Mouse (Mus musculus) stomach, embryonic 16.5 days (tissue): ENCODE data around the gene Ankrd55. TPM values are rescaled to one million over a fixed set of nuclear protein-coding genes. Genes with fewer than 3 reads are reported as not detected.

Experiments
- ATAC-seq: fragments of 200-750 bp; cut with Nextera tagmentation; 2 replicates; pipeline ENCODE4 v1.8.0; 2017; ENCODE audit warnings: moderate number of reproducible peaks, moderate TSS enrichment; ENCODE audit not compliant: insufficient read depth, low FRiP score
- H3K27ac ChIP-seq: fragments of 300-500 bp; sonication (generic); 2 replicates; pipeline ENCODE4 v1.5.1; 2014; ENCODE audit warnings: low read length
- H3K27me3 ChIP-seq: fragments of 300-500 bp; sonication (generic); 2 replicates; pipeline ENCODE4 v1.6.1; 2014; ENCODE audit warnings: low read length, control low read depth, mixed read lengths; ENCODE audit not compliant: control insufficient read depth, insufficient read depth
- H3K36me3 ChIP-seq: fragments of 300-500 bp; sonication (generic); 2 replicates; pipeline ENCODE4 v1.6.1; 2014; ENCODE audit warnings: low read length; ENCODE audit not compliant: control insufficient read depth, insufficient read depth
- H3K4me1 ChIP-seq: fragments of 300-500 bp; sonication (generic); 2 replicates; pipeline ENCODE4 v1.6.1; 2014; ENCODE audit warnings: low read length, control low read depth, mixed read lengths; ENCODE audit not compliant: control insufficient read depth, insufficient read depth
- H3K4me2 ChIP-seq: fragments of 300-500 bp; sonication (generic); 2 replicates; pipeline ENCODE4 v1.6.1; 2014; ENCODE audit warnings: low read depth, low read length, mixed read lengths
- H3K4me3 ChIP-seq: fragments of 300-500 bp; sonication (generic); replicated peaks from 2 replicates; pipeline ENCODE4 v1.5.1; 2014; ENCODE audit warnings: mild to moderate bottlenecking, low read length
- H3K9ac ChIP-seq: fragments of 300-500 bp; sonication (generic); 2 replicates; pipeline ENCODE4 v1.6.1; 2014; ENCODE audit warnings: low read length
- H3K9me3 ChIP-seq: fragments of 300-500 bp; sonication (generic); replicated peaks from 2 replicates; pipeline ENCODE4 v1.6.1; 2016; ENCODE audit warnings: low read length, control low read depth; ENCODE audit not compliant: control insufficient read depth
- WGBS: fragments of 180-500 bp; shearing (Covaris S2); extraction: QIAGEN DNeasy Blood & Tissue Kit; methylation state at CpG from one replicate; pipeline ENCODE4 v1.1.7; 2014; 5-methylcytosine and 5-hydroxymethylcytosine counted together
- polyA plus RNA-seq: library from polyadenylated mRNA; unstranded; fragments of >200 nt; fragmentation: Nextera tagmentation; extraction: Ambion mirVana; gene quantifications from 2 replicates; pipeline ENCODE4 v1.2.1, GENCODE M21; 2015

Gene Ankrd55
- polyA plus RNA-seq, 1 experiment from 2014 or later, result 0.39 TPM

DNA sequence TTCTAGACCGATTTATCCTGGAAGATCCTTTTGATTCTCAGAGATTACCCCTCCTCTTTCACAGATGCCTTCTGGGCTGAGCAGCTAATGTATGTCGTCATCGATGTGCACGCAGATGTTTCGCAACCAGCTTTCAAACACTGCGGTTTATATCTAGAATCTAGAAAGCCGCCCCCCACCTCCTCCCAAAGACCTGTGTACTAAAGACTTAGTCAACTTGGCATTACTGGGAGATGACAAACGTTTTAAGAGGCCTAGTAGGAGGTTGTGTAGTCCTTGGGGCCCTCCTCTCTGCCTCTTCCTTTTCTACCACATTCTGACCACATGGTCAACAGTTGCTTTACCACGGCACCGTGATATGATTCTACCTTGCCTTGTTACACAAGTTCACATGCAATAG is 29.8 kb upstream of the Ankrd55 start:
- H3K36me3 ChIP-seq, result no peaks in the 10 kb centered on the region
- H3K27ac ChIP-seq, result no peak overlapping the region
- no peak overlapping the region for H3K9ac ChIP-seq
- no peak overlapping the region for H3K4me2 ChIP-seq
- no peaks in the 10 kb centered on the region for H3K4me1 ChIP-seq
- WGBS, result 71% methylated on average over 10 of the region's 10 CpGs
- no peaks in the 10 kb centered on the region for H3K27me3 ChIP-seq
- H3K4me3 ChIP-seq, result no peak overlapping the region
- H3K9me3 ChIP-seq, result no peaks in the 10 kb centered on the region
- no peak for ATAC-seq

DNA sequence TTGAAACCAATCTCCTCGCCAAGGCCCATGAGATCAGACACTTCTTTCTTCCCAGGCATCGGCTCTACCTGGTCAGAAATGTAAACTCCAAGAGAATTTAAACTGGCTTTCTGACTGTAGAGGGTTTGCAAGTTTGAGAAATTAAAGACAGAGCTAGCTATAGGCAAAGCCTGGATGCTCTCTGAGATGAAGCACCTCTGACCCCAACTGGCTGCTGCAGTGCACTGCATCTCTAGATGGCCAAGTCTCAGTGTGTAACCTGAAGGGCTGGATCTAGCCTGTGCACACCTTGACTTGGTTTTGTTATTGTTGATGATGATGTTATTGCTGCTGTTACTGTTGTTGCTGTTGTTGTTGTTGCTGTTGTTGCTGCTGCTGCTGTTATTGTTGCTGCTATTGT is 28.9 kb upstream of the Ankrd55 start:
- ATAC-seq, result peak; percentile 93; the same call in 1 of the 2 replicates
- Histone ChIP-seq H3K4me1 (no peaks in the 10 kb centered on the region), H3K36me3 (no peaks in the 10 kb centered on the region), H3K4me2 (no peak overlapping the region), H3K9me3 (no peaks in the 10 kb centered on the region), H3K4me3 (no peak overlapping the region), H3K27ac (no peak overlapping the region), H3K27me3 (no peaks in the 10 kb centered on the region), H3K9ac (no peak overlapping the region)
- WGBS, result 33% methylated on average over 2 of the region's 2 CpGs

DNA sequence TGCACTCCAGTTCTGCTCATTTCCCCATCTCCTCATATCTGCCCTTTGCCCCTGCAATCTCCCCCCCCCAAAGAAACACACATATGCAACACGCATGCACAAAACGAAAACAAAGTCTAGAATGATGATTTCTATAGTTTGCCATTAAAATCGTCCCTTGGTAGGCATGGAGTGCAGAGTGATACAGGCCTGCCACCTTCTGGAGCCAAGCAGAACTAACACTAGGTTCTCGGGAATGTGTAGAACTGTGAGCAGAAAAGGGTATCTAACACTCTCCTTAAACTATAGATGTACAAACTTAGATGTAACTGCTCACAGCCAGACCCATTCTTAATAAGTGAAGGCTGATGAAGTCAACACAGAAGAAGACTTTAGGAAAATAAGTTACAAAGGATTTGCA is 23.6 kb upstream of the Ankrd55 start:
- Histone ChIP-seq H3K9me3 (no peaks in the 10 kb centered on the region), H3K27ac (no peak overlapping the region), H3K4me3 (no peak overlapping the region), H3K27me3 (no peaks in the 10 kb centered on the region), H3K36me3 (no peaks in the 10 kb centered on the region), H3K4me2 (no peak overlapping the region), H3K4me1 (no peaks in the 10 kb centered on the region), H3K9ac (no peak overlapping the region)
- ATAC-seq, result 0 out of 2 replicates have a peak, but pooled peaks have one; percentile 44
- 15% methylated on average over 4 of the region's 4 CpGs for WGBS

DNA sequence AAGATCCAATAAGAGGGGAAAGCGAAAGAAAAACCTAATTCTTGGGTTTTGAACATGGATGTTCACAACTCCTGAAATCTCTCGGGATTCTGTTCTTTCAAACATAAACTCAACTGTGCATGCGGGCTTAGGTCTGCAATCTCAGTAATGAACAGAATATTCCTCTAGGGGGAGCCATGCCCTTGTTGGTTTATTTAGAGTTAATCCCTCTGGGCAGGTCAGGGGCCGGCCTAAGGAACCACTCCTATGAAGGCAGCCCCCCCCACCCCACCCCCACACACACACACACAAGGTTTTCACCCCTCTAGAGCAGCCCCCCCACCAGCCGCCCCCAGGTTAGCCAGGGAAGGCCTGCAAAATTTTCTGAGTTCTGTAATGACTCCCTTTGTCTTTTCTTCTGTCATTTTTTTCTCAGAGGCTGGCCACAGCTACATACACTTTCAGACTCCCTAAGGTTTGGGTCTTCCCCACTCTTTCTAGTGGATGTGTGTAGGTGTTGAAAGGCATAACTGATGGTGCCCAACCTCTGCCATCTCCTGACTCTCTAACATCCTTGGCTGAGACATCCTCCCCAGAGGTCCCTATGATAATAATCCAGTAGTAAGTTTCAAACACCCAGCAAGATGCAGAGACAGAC is 16.2 kb upstream of the Ankrd55 start:
- H3K27me3 ChIP-seq, result no peaks in the 10 kb centered on the region
- no peak for ATAC-seq
- H3K36me3 ChIP-seq, result no peaks in the 10 kb centered on the region
- H3K4me1 ChIP-seq, result no peaks in the 10 kb centered on the region
- H3K4me3 ChIP-seq, result no peak overlapping the region
- no peak overlapping the region for H3K4me2 ChIP-seq
- H3K27ac ChIP-seq, result no peak overlapping the region
- 19% methylated on average over 5 of the region's 5 CpGs for WGBS
- no peaks in the 10 kb centered on the region for H3K9me3 ChIP-seq
- no peak overlapping the region for H3K9ac ChIP-seq

DNA sequence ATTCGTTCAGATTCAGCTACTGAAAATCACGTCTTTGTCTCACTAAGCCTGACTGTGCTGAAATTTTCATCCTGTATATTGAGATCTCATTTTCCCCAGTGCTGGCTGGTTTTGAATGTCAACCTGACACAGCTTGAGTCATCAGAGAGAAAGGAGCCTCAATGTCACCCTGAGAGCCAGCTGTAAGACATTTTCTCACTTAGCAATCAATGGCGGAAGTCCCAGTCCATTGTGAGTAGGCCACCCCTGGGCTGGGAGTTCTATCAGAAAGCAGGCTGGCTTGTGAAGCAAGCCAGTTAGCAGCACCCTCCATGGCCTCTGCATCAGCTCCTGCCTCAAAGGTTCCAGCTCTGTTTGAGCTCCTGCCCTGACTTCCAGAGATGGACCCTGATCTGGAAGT is 13.6 kb upstream of the Ankrd55 start:
- no peaks in the 10 kb centered on the region for H3K27me3 ChIP-seq
- H3K4me1 ChIP-seq, result no peaks in the 10 kb centered on the region
- no peak overlapping the region for H3K4me3 ChIP-seq
- no peak overlapping the region for H3K9ac ChIP-seq
- no peak overlapping the region for H3K4me2 ChIP-seq
- no peak overlapping the region for H3K27ac ChIP-seq
- no peaks in the 10 kb centered on the region for H3K9me3 ChIP-seq
- ATAC-seq, result no peak
- H3K36me3 ChIP-seq, result no peaks in the 10 kb centered on the region
- 85% methylated on average over 3 of the region's 3 CpGs for WGBS

DNA sequence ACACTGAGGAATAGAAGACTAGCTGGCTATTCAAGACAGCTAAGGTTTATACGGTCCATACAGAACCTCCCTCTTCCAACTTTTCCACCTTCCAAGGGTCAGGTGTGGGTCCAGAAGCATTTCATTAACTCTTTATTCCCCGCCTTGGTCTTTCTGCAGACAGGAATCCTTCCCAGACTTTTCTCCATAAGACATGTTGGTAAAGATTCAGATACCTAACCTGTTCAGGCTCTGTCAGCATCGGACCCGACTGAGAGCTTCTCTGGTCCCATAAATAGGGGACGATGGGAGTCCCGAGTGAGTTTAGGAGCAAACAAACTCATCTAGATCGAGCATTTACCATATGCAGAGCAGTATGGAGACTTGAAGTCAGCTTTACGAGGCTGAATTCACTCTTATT is 12.3 kb upstream of the Ankrd55 start:
- 82% methylated on average over 8 of the region's 8 CpGs for WGBS
- H3K27me3 ChIP-seq, result no peaks in the 10 kb centered on the region

DNA sequence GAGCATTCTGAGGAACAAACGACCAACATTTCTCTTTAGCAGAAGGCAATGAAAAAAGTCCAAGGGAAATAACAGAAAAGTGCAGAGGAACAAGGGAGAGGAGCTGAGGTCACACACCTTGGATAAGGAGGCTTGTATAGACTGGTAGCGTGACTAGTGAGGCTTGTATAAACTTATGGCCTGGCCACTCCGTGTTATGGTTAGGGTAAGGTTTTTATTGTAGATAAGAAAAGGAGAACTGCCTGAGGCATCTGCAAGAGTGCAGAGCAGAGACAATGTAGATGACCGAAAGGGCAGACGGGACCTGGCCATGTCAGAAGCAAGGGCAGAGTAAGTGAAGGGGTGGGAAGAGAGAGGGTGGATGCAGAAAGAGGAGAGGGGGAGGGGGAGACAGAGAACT is 10.7 kb upstream of the Ankrd55 start:
- H3K27me3 ChIP-seq, result no peaks in the 10 kb centered on the region
- no peaks in the 10 kb centered on the region for H3K36me3 ChIP-seq
- no peak for ATAC-seq
- WGBS, result 55% methylated on average over 5 of the region's 5 CpGs
- no peak overlapping the region for H3K27ac ChIP-seq
- no peak overlapping the region for H3K9ac ChIP-seq
- no peak overlapping the region for H3K4me3 ChIP-seq
- H3K4me1 ChIP-seq, result no peaks in the 10 kb centered on the region
- H3K9me3 ChIP-seq, result no peaks in the 10 kb centered on the region
- no peak overlapping the region for H3K4me2 ChIP-seq

More for the DNA sequence above, 12.3 kb upstream of the Ankrd55 start:
- no peaks in the 10 kb centered on the region for H3K9me3 ChIP-seq
- no peak overlapping the region for H3K4me3 ChIP-seq
- H3K4me2 ChIP-seq, result no peak overlapping the region
- no peak overlapping the region for H3K27ac ChIP-seq
- H3K36me3 ChIP-seq, result no peaks in the 10 kb centered on the region
- no peak overlapping the region for H3K9ac ChIP-seq
- no peak for ATAC-seq
- no peaks in the 10 kb centered on the region for H3K4me1 ChIP-seq

DNA sequence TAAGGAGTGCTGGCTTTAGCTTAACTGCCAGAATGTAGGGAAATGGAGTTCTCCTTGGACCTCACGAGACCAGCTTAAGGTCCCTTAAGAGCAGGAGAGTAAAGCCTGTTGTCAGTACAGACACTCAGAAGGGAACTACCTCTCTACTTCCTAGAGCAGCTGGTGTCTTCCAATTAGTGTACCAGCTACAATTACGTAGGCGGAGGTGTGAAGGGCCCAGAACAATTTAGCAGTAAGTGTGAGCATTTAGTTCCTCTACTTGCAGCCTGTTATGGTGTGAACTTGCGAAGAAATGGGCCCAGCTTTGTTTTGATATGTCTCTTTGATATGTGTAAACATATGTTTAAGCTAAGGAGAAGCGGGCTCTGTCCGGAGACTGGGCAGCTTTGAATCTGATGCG is 10.0 kb upstream of the Ankrd55 start:
- Histone ChIP-seq H3K4me2 (no peak overlapping the region), H3K27me3 (no peaks in the 10 kb centered on the region), H3K4me1 (no peaks in the 10 kb centered on the region), H3K27ac (no peak overlapping the region), H3K36me3 (no peaks in the 10 kb centered on the region), H3K9me3 (no peaks in the 10 kb centered on the region), H3K4me3 (no peak overlapping the region), H3K9ac (no peak overlapping the region)
- no peak for ATAC-seq
- WGBS, result 51% methylated on average over 7 of the region's 7 CpGs

DNA sequence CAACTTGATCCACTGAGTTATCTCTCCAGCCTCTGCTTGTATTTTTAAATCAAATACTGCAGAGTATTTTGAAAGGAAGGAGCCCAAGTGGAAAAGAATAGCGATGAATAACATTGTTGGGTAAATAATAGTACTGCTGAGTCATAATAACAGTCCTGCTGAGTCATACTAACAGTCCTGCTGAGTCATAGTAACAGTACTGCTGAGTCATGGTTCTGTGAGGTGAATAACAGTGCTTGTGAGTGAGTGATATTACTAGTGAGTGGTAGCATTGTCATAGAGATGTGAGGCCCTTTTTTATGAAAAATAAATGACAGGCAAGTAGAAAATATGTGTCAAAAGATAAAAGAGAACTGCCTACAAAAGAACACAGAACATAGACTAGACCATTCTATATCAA is 1.1 kb upstream of the Ankrd55 start:
- no peak for ATAC-seq

More for the DNA sequence above, 1.1 kb upstream of the Ankrd55 start:
- no peaks in the 10 kb centered on the region for H3K36me3 ChIP-seq
- H3K9ac ChIP-seq, result no peak overlapping the region
- no peak overlapping the region for H3K4me3 ChIP-seq
- H3K4me1 ChIP-seq, result peaks cover 14% of the 10 kb centered on the region
- H3K4me2 ChIP-seq, result no peak overlapping the region
- H3K27me3 ChIP-seq, result no peaks in the 10 kb centered on the region
- no peak overlapping the region for H3K27ac ChIP-seq
- H3K9me3 ChIP-seq, result no peaks in the 10 kb centered on the region
- 80% methylated on average over 1 of the region's 1 CpGs for WGBS
